Mouse (Mus musculus) Patski (cell line): ENCODE measurements around the gene Vps8. TPM values are rescaled to one million over a fixed set of nuclear protein-coding genes. Genes with fewer than 3 reads are reported as not detected.

Experiments used
- ATAC-seq: fragments of 100-300 bp; one replicate; pipeline ENCODE4 v1.8.0; 2021
- CTCF ChIA-PET: fragments of 350-600 bp; sonication (Branson Sonifier 250); formaldehyde crosslinking; loops from one replicate; lab custom pipeline; 2022; ENCODE audit warnings: inconsistent platforms; lab: Charles Lee
- POLR2A ChIA-PET: fragments of 350-600 bp; sonication (Branson Sonifier 250); formaldehyde crosslinking; loops from one replicate; lab custom pipeline; 2022; ENCODE audit warnings: antibody characterized with exemption, inconsistent platforms; lab: Charles Lee
- DNase-seq: peaks from one replicate; pipeline ENCODE4 v3.0.0-alpha.2; 2011; ENCODE audit warnings: low read depth, low spot score
- H3K27me3 ChIP-seq: fragments of 371-371 bp; one replicate; pipeline ENCODE4 v1.5.1; 2021
- CTCF ChIP-seq: fragments of 100-300 bp; IDR thresholded peaks from one replicate; pipeline ENCODE4 v1.5.1; 2021
- in situ Hi-C: fragments of 300-500 bp; cut with MboI; formaldehyde crosslinking; loops from 3 replicates; pipeline ENCODE4 v1.11.1; 2018; ENCODE audit warnings: low pct_unique_long_range_greater_than_20kb, mixed read lengths
- polyA plus RNA-seq: library from polyadenylated mRNA; unstranded; gene quantifications from one replicate; pipeline ENCODE4 v1.2.3, GENCODE M21; 2021

Vps8 gene
- polyA plus RNA-seq, 1 experiment from 2014 or later, result 18.9 TPM

GRCm38 (mm10) chr16:21636156-21636853 lies 213.4 kb downstream of the Vps8 start:
- ChIA-PET CTCF (no interaction called here), POLR2A (no interaction called here)
- in situ Hi-C loops, result no loop called here
- no peaks in the 10 kb centered on the region for H3K27me3 ChIP-seq
- DNase-seq, result no peak
- ATAC-seq, result no peak
- no peak for TF ChIP-seq CTCF

- no peak for ATAC-seq
- ChIA-PET CTCF (no interaction called here), POLR2A (no interaction called here)
- DNase-seq, result no peak
- in situ Hi-C loops, result no loop called here
- no peaks in the 10 kb centered on the region for H3K27me3 ChIP-seq
- no peak for TF ChIP-seq CTCF
Measured at GRCm38 (mm10) chr16:21637201-21637819, 214.4 kb downstream of the Vps8 start.

- ATAC-seq (no peak), DNase-seq (no peak)
- ChIA-PET POLR2A (no interaction called here), CTCF (no interaction called here)
- H3K27me3 ChIP-seq, result no peaks in the 10 kb centered on the region
- in situ Hi-C loops, result no loop called here
- no peak for TF ChIP-seq CTCF
Measured at GRCm38 (mm10) chr16:21640766-21641499, 218.0 kb downstream of the Vps8 start.

GRCm38 (mm10) chr16:21641944-21642343 lies 219.0 kb downstream of the Vps8 start:
- no peak for TF ChIP-seq CTCF
- DNase-seq (no peak), ATAC-seq (no peak)
- CTCF ChIA-PET, result no interaction called here
- in situ Hi-C loops, result no loop called here
- POLR2A ChIA-PET, result no interaction called here
- H3K27me3 ChIP-seq, result no peaks in the 10 kb centered on the region

- in situ Hi-C loops, result no loop called here
- ATAC-seq (no peak), DNase-seq (no peak)
- ChIA-PET CTCF (no interaction called here), POLR2A (no interaction called here)
- no peak for TF ChIP-seq CTCF
- no peaks in the 10 kb centered on the region for H3K27me3 ChIP-seq
Measured at GRCm38 (mm10) chr16:21642906-21643305, 220.0 kb downstream of the Vps8 start.

- POLR2A ChIA-PET, result no interaction called here
- no peaks in the 10 kb centered on the region for H3K27me3 ChIP-seq
- ATAC-seq (no peak), DNase-seq (no peak)
- in situ Hi-C loops, result no loop called here
- CTCF ChIA-PET, result no interaction called here
- TF ChIP-seq CTCF, result no peak
Measured at GRCm38 (mm10) chr16:21643621-21644041, 220.7 kb downstream of the Vps8 start.

GRCm38 (mm10) chr16:21644066-21644561 lies 221.2 kb downstream of the Vps8 start:
- ChIA-PET CTCF (no interaction called here), POLR2A (no interaction called here)
- no peak for ATAC-seq
- DNase-seq, result no peak
- TF ChIP-seq CTCF, result no peak
- in situ Hi-C loops, result no loop called here
- no peaks in the 10 kb centered on the region for H3K27me3 ChIP-seq

GRCm38 (mm10) chr16:21644574-21644973 lies 221.7 kb downstream of the Vps8 start:
- DNase-seq (no peak), ATAC-seq (no peak)
- POLR2A ChIA-PET, result no interaction called here
- CTCF ChIA-PET, result no interaction called here
- TF ChIP-seq CTCF, result no peak
- in situ Hi-C loops, result no loop called here
- H3K27me3 ChIP-seq, result no peaks in the 10 kb centered on the region

- TF ChIP-seq CTCF, result no peak
- no peak for DNase-seq
- H3K27me3 ChIP-seq, result no peaks in the 10 kb centered on the region
- ChIA-PET POLR2A (no interaction called here), CTCF (no interaction called here)
- in situ Hi-C loops, result no loop called here
- no peak for ATAC-seq
Measured at GRCm38 (mm10) chr16:21645915-21646314, 223.0 kb downstream of the Vps8 start.

- POLR2A ChIA-PET, result no interaction called here
Measured at GRCm38 (mm10) chr16:21646496-21646895, 223.6 kb downstream of the Vps8 start.

GRCm38 (mm10) chr16:21648800-21649199 lies 225.9 kb downstream of the Vps8 start:
- ChIA-PET CTCF (no interaction called here), POLR2A (no interaction called here)
- in situ Hi-C loops, result no loop called here
- H3K27me3 ChIP-seq, result no peaks in the 10 kb centered on the region
- ATAC-seq (no peak), DNase-seq (no peak)
- no peak for TF ChIP-seq CTCF

More at GRCm38 (mm10) chr16:21646496-21646895, 223.6 kb downstream of the Vps8 start:
- no peak for DNase-seq
- CTCF ChIA-PET, result no interaction called here
- no peak for TF ChIP-seq CTCF
- in situ Hi-C loops, result no loop called here
- no peaks in the 10 kb centered on the region for H3K27me3 ChIP-seq
- ATAC-seq, result no peak
